Mouse (Mus musculus) left cerebral cortex, postnatal 14 days (tissue): ENCODE measurements around the gene Ppp2r3c. TPM values are rescaled to one million over a fixed set of nuclear protein-coding genes. Genes with fewer than 3 reads are reported as not detected.
"Not testable (repeated sequence)": the region's sequence is repeated elsewhere in the genome, so short reads cannot be mapped to it uniquely, and the experiment has no call there.

Experiments
- DNase-seq, 2 experiments: peaks; one replicate each; pipeline ENCODE4 v3.0.0; 2021 to 2022; ENCODE audit warnings: low spot score in 2 of 2, mixed read lengths in 1 of 2
- intact Hi-C: fragments of 180-260 bp; cut with DNase I; formaldehyde crosslinking; loops from one replicate; pipeline ENCODE4 v1.15.1; 2025
- total RNA-seq, 2 experiments: library from RNA; stranded (reverse); gene quantifications; 2 replicates each; pipeline ENCODE4 v1.2.3; 2021

Gene Ppp2r3c
- total RNA-seq, 2 experiments from 2014 or later: 10.0 to 13.5 TPM

DNA sequence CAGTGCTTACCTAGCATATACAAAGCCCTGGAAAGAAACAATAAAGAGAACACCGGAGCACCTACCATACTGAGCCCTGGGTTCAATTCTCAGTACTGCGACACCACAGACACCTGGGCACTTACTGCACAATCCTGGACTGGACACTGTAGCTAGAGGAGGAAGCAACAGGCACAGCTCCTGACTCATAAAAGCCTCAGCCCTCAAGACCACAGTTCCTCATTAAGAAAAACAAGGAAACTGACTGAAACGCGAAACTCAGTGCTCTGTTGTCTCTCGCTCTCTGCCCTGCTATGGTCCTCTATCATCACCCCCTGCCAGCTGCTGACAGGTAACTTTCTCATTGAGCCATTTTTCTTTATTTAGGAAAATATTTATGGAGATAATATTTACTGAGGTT, 3.5 kb downstream of the Ppp2r3c start, which contains the start of gene 1110008L16Rik:
1110008L16Rik (plus strand) TSS at position 242 of the 400 bp plus-strand sequence.
- intact Hi-C loops: no loop called here
- no peak for DNase-seq

DNA sequence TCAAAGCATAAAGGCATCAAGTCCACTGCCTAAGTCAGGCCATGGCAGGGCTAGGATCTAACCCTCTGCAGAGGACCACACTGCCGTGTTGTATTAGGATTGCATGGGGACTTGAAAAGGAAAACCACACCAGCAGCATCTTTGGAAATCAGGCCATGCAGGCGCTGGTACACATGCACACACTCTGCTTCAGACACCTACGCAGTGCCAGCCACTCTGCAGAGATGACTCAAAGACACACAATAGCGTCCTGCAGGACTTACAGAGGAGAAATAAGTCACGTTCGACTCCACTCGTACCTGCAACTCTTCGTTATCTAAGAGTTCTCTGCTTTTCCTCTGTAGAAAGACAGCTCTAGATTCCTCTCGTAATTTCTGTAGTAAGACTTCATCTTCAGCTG, 4.7 kb downstream of the Ppp2r3c start:
- intact Hi-C loops: no loop called here
- no peak for DNase-seq

DNA sequence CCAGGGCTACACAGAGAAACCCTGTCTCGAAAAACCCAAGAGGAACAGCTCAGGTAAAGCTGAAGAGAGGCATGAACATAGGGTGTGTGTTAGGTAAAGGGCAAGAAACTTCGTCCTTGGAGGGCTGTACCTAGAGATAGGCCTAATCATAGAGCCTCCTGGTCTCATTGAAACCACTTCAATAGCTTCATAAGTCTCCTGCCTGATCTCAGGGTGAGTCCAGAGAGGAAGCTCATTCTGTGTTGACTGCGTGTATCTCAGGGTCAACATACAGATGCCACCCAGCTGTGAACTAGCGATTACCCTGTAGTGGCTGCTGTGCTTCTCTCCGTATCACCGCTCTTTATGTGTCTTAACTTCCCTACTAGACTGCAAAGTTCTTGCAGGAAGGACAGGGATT, 25.2 kb downstream of the Ppp2r3c start:
- DNase-seq, intact Hi-C loops: not testable (repeated sequence)

DNA sequence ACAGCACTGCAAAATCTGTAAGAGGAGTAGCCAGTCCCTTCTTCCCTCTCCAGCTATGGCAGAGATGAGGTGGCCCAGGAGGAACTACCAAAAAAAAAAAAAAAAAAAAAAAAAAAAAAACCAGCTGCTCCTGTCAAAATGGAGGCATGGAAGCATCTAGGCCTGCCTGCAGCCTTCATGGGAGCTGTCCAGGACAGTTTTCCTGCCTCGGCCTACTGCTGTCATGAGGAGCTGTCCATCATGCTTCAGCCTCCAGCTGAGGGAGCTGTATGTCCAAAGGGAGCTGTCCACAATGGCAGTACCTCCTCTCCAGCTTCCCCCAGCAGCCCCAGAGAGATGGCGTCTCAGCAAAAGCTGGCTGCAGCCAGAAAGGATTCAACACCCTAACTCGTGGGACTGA, 30.6 kb downstream of the Ppp2r3c start:
- intact Hi-C loops: no loop called here
- no peak for DNase-seq

DNA sequence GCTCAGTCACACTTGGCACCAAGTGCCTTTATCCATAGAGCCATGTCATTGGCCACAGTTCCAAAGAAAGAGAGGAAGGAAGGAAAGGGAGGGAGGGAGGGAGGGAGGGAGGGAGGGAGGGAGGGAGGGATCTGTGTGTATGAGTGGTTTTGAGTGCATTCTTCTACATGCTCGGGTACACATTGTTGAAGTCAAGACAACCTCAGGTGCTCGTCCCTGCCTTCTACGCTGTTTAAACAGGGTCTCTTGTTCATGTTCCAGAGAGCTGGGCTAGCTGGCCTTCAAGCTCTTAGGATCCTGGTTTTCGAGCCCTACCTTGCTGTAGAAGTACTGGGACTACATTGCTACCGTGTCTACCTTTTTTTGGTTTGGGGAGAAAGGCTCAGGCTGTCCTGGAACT, 39.4 kb downstream of the Ppp2r3c start:
- intact Hi-C loops, DNase-seq: not testable (repeated sequence)

DNA sequence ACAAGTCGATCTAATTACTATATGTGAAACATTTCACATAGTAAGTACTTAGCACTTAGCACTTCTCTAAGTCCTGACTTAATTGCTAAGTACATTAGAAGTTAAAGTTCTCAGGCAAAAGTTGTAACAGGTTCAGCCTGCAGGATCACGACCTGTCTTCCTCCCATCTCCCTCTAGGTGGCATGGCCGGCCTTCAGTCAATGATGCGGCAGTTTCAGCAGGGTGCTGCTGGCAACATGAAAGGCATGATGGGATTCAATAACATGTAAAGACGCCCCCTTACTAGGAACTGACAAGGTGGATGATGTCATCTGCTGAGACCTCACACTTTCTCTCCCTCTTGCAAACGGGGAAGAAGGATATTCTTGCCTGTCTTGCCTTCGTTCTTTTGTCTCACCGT, 40.8 kb downstream of the Ppp2r3c start:
- DNase-seq, intact Hi-C loops: not testable (repeated sequence)

DNA sequence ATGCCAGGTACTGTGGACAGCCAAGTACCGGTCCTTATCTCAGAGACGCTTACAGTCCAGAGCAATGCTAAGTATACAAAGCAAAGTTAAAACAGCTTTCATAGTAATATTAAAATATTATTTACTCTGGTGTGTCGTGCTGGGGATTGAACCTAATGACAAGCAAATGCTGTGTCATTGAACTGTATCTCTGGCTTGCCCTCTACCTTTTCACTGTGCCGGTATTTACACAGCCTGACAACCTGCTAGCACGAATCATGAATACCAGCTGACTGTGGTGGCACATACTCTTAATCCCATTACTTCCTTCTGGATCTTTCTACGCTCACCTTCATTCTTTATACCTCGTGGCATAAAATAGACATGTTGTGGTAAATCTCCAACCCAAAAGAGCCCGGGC, 60.6 kb downstream of the Ppp2r3c start:
- DNase-seq, intact Hi-C loops: not testable (repeated sequence)

DNA sequence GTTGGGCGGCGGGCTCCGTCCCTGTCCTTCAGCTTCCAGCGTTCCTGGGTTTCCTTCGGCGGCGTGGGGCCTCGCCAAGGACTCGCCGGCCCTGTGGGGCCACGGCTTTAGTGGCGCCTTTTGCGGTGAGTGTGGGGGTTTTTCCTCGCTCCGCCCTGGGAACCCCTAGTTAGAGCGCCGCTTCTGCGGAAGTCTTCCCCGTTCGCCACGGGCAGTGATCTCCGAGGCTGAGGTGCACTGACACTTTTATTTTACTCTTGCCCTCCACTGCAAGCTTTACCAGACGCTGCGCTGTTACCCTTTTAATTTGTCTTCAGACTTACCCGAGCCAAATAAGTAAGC, 72.3 kb downstream of the Ppp2r3c start:
- DNase-seq, intact Hi-C loops: not testable (repeated sequence)

DNA sequence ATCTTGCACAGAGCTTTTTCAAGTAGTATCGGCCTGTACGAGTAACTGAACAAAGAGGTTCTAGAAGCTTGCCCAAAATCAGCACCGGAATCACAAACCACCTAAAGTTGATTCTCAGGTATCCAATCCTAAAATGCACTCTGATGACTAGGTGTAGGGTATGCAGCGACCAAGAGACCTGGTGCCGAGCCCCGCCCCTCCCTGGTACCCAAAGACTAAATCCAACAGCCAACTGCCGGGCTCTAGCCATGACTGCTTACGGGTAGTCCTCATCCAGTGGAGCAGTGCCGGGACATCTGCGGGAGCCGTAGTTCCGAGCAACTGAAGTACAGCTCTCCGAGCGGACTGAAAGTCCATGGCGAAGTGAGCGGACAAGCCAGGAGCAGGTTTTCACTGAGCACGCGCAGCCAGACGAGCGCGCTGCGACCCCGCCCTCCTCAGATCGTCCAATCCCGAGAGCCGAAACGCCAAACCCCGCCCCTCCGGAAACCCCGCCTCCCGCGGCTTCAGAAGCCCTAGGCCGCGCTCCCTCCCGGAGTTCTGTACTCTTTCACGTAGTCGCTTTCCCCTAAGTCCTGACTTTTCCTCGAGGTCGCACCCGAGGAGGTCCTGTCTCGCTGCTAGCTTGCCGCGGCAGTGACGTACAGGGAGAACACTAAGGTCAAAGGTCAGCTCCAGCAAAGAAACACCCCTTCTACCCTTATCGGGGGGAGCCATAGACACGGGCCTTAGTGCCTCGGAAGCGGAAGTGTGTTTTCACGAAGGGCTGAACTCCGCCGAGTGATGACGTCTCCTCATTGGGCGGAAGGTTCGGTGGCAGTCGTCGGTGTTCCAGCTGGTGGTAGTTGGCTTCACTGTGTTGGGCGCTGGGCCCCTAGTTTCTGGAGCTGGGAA, 72.9 kb downstream of the Ppp2r3c start, which contains the start of gene Srp54c:
Srp54c (plus strand) TSS at position 543 of the 894 bp plus-strand sequence.
- intact Hi-C loops, DNase-seq: not testable (repeated sequence)

Other genes with a start within 250 kb of the Ppp2r3c start
- gene 2700097O09Rik, start 222.9 kb downstream of the Ppp2r3c start, total RNA-seq: 1 to 10 TPM; 7.8 to 8.8 TPM
- 100 to 1,000 TPM in 1 of 2 experiments, 10 to 100 TPM in 1; 97.8 to 102 TPM for gene Srp54a, start 222.7 kb downstream of the Ppp2r3c start, total RNA-seq
- 10 to 100 TPM; 14.9 to 25.5 TPM for gene Fam177a, start 178.5 kb downstream of the Ppp2r3c start, total RNA-seq
- gene Srp54b, start 147.9 kb downstream of the Ppp2r3c start, total RNA-seq: 10 to 100 TPM; 57.8 to 64.6 TPM
- 10 to 100 TPM in 1 of 2 experiments, not detected in 1; 14.6 TPM for gene 1700047I17Rik2, start 103.4 kb downstream of the Ppp2r3c start, total RNA-seq
- gene Srp54c, start 72.8 kb downstream of the Ppp2r3c start, total RNA-seq: 10 to 100 TPM; 36.9 to 39.3 TPM
- 1 to 10 TPM; 7.1 to 8.7 TPM for gene 1110008L16Rik, start 3.4 kb downstream of the Ppp2r3c start, total RNA-seq
- 100 to 1,000 TPM; 139 to 142 TPM for gene Psma6, start 81.2 kb upstream of the Ppp2r3c start, total RNA-seq
- gene Nfkbia, start 189.6 kb upstream of the Ppp2r3c start, total RNA-seq: 10 to 100 TPM; 28.3 to 46.4 TPM